Mouse (Mus musculus): ENCODE data around the gene Pbx1. TPM values are rescaled to one million over a fixed set of nuclear protein-coding genes. Genes with fewer than 3 reads are reported as not detected.

Pbx1 gene
- total RNA-seq, 2 experiments from 2014 or later: 5.2 to 5.6 TPM

DNA sequence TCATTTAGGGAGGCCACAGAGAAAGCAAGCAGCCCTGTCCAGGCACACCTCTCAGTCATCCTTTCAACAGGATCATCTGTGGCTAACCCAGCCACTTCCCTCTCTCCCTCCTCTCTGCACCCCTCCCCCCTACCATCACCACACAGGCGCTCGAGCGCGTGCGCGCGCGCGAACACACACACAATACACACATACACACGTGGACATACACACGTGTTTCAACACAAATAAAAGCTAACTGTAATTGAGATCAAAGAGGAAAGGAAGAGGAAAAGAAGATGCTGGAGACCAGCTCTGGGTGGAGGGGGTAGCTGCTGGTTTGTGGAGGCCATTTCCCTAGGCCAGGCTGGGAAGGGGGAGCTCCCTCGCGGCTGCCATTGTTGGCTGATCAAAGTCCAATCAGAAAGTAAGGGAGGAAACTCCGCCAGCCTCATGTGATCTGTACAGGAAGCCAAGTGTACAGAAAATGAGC, 75.1 kb downstream of the Pbx1 start:
- no peak for ATAC-seq (replicated peaks; ENCODE audit: low FRiP score, poor library complexity, severe bottlenecking)

DNA sequence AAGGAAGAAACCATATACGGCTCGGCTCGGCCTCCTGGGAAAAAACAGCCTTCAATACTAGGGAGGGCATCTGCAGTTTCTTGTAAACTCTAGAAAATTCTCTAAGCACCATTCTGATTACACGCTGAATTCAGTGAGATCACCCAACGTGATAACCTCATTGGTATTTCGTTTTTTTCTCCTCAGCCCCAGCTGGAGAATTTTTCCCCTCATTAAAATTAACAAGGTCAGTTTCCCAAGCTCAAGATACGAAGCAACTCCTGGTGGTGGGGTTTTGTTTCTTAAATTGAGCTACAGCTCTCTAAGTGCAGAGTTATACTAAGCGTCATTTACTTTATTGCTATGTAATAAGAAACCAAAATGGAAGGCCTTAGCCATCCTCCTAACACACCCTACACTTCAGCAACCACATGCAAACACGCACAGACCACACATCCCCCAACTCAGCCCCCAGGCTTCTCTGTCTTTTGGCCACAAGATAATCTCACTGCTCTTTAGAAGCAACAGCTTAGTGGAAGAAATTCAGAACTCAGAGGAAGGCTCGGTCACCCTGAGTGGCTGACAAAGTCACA, 76.0 kb downstream of the Pbx1 start:
- ATAC-seq (replicated peaks; ENCODE audit: low FRiP score, poor library complexity, severe bottlenecking): no peak

DNA sequence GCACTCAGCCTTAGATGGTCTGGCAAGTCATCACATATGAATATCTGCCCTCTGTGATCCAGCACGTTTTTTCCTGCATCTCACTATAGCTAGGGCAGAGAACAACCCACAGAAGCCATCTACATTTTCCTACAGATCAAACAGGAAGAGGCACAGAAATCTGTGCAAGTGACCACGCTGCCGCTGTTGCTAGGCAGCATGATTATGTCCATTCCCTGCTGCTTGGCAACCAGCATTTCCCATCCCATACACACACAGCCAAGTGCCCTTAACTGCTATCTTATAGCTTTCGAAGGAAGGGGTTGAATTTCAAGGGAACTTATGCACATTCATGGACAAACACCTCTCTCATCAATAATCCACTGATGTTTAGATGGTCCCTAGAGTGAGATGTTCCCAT, 77.1 kb downstream of the Pbx1 start:
- no peak for ATAC-seq (replicated peaks; ENCODE audit: low FRiP score, poor library complexity, severe bottlenecking)

DNA sequence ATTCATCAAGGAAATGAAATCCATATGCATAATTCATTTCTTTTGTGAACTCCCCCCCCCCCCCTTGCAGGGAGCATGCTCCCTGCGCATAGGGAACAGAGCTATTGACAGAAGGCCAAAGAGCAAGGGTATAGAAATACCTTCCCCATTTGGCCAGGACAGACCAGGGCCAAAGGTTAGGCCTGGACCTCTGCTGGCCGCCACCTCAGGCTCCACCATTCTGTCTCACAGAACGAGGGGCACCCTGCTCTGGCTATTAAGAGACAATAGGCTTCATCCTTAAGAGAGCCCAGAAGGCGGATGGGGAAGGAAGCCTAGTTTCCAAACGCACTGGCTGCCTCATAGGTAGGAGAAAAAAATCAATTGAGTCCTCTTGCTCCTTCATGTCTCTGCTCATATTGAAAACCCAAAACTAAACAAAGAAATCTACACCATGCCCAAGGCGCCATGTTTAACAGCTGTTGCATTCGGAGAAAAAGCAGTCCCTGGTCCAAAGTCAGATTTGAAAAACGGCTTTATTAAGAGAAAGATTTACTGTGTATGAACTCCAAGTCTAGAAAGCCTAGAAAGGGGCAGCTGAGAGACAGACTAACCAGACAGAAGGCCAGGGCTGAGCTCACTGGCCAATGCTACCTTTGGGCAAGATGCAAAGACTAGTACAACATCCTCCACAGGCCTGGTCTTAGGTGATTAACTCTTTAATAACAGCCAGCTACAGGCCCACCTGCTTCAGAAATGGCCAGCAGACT, 83.9 kb downstream of the Pbx1 start:
- no peak for ATAC-seq (replicated peaks; ENCODE audit: low FRiP score, poor library complexity, severe bottlenecking)

DNA sequence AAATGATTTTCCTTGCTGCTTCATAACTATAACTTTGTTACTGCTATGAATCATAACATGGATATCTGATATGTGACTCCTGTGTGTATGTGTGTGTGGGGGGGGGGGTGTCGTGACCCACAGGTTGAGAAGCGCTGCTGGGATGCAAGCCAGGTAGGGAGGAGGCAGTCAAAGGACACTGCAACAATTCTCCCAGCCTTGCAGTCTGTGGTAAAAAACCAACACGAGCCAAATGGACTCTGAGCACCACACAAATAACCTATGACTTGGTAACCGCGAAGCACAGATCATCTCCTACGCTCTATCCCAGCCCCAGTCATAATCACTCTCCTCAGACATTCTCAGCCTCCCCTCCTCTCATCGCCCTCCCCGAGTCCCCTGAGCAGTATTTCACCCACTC, 87.2 kb downstream of the Pbx1 start:
- no peak for ATAC-seq (replicated peaks; ENCODE audit: low FRiP score, poor library complexity, severe bottlenecking)

DNA sequence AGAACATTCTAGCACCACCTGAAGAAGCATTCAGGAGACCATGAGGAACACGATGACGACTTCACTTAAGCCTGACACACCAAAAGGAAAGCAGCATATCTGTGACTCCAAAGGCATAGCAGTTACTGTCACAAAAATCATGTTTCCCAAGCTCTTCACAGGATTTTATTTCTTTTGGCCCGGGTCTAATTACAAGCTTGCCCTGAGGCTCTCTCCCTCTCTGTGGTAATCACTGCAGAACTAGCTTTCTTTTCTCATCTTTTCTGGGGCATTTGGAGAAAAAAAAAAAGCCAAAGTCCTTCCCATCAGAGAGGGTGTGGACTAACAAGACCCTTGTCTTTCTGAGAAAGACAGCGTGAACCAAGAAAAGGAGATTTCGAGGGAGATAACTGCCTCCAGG, 87.8 kb downstream of the Pbx1 start:
- no peak for ATAC-seq (replicated peaks; ENCODE audit: low FRiP score, poor library complexity, severe bottlenecking)

DNA sequence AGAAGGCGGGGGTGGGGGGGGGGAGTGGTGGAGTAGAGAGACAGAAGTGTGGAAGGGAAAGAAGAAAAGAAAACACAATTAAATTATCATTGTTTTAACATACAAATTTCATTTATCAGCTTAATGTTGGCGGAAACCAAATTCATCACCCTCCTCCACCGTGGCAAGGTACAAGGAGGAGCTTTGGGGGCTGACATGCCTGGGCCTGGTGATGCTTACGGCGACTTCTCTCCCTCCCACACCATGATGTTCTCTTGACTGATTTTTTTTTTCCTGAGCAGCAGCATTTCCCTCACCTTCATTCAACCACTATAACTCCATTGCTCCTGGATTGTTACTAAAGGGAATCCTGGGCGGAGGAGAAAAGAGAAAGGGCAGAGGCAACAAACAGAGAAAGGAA, 89.8 kb downstream of the Pbx1 start:
- ATAC-seq (replicated peaks; ENCODE audit: low FRiP score, poor library complexity, severe bottlenecking): no peak

DNA sequence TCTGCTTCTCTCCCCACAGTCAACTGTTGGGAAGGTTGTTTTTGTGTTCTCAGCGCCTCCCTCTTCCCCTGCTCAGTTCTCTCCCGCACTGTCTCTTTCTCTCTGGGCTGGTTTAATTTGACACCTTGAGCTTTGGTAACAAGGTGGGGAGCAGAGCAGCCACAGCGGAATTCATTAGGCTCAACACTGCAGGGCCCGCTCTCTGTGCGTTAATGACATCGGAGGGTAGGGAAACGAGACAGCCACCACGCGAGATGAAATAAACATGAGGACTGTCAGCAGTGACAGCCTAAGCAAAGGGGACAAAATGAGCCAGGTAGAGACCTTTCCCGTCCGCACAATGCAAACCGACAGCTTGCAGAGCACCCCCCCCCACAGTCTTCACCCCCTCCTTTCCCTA, 90.2 kb downstream of the Pbx1 start:
- no peak for ATAC-seq (replicated peaks; ENCODE audit: low FRiP score, poor library complexity, severe bottlenecking)

DNA sequence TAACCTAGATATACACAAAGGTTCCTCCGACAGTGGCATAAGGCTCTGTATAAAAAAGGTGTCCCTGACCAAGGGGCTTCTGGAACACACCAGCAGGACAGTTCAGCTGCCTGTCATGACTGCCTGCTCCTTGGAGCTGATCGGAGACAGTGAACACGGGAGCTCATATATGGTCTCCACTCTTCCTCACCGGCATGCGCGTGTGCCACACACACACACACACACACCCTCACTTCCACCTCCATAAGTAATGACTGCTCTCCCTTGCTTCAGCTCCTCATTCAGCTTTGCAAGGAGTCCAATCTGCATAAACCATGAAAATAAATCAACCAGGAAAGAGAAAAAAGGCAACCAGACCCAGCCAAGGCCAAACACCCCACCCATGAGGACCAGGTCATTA, 90.7 kb downstream of the Pbx1 start:
- no peak for ATAC-seq (replicated peaks; ENCODE audit: low FRiP score, poor library complexity, severe bottlenecking)

DNA sequence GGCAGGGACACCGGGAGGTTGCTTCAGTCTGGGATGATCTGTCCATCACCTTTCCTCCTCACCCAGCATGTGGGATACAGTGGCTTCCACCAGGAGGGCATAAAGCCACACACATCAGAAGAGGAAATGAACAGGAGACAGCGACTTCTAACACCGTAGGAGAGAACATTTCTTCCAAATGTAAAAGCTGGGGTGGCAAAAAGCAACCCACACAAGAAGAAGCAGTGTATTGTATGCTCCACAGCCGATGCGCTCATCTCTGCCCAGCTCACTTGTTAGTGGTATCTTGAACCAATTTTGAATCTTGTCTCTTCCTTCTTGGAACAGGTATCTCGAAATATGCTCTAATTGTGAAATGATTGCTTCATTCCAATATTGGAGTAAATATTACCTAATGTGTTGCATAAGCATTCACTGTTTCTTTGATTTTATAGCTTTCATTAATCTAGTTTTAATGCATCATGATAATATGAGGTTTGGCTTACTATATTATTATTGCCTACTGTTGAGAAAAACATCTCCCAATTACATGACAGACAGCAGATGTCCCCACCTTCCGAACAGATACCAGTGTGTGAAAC, 95.7 kb downstream of the Pbx1 start:
- ATAC-seq (replicated peaks; ENCODE audit: low FRiP score, poor library complexity, severe bottlenecking): no peak

DNA sequence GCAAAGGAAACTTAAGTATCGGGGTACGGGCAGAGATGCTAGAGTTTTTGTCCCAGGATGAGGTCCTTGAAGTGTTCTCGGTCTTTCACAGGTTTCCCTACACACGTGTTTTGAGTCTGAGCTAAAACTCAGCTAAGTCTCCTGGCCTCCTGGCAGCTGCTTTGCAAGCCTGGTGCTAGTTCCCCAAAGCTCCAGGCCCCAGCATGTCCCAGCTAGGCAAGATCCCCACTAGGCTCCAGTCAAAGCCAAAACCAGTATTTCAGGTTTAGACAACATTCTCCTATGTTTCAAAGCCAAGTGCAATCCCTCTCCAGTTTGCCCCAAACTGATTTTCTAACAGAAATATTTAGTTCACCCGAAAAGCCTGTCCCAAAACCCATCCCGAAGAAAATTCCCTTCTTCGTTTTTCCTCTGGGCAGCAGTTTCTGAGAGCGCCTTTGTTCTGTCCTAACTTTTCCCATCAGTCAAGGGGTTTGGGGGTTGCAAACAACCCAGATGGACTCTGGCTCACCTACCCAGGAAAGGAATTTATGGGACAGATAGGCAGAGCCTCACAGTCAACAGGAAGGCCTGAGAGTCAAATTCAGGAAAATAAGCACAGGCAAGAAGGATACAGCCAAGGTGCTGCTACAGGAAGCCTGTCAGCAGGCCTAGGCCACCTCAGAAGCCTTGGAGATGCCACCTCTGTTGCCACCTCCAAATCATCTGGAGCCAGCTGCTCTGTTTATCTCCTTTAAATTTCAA, 97.1 kb downstream of the Pbx1 start:
- ATAC-seq (replicated peaks; ENCODE audit: low FRiP score, poor library complexity, severe bottlenecking): no peak

DNA sequence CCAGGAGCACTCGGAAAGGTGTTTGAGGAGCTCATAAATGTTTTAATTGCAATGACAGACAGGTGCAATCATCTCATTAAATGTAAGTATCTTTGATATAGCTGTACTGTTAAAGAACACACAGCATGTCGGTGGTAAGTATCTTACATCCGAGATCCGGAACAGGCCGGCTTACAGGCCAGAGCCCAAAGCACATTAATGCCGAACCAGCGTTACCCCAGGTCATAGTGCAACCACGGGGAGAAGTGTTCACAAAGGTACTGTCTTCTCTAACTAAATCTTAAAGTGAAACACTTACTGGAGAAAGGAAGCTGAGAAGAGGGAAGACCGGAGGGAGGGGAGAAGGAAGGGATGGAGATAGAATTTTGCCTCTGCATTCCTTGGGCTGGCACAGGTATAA, 100.0 kb downstream of the Pbx1 start:
- ATAC-seq (replicated peaks; ENCODE audit: low FRiP score, poor library complexity, severe bottlenecking): no peak

DNA sequence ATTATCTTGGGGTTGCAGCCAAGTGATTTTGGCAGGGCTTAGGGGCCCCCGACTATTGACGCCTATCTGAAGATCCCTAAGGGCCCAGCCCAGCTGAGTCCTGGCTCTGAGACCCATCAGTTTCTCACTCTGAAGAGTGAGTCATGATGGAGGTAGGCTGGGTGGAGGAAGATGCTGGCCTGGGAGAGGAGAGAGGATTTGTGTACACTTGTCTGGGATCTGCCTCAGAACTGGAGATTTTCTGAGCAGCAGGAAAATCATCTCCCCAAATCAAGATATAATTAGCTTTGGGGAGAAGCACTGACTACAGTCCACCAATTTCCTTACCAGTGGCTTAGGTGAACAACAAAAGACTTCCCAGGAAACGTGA, 103.8 kb downstream of the Pbx1 start:
- ATAC-seq (replicated peaks; ENCODE audit: low FRiP score, poor library complexity, severe bottlenecking): no peak

DNA sequence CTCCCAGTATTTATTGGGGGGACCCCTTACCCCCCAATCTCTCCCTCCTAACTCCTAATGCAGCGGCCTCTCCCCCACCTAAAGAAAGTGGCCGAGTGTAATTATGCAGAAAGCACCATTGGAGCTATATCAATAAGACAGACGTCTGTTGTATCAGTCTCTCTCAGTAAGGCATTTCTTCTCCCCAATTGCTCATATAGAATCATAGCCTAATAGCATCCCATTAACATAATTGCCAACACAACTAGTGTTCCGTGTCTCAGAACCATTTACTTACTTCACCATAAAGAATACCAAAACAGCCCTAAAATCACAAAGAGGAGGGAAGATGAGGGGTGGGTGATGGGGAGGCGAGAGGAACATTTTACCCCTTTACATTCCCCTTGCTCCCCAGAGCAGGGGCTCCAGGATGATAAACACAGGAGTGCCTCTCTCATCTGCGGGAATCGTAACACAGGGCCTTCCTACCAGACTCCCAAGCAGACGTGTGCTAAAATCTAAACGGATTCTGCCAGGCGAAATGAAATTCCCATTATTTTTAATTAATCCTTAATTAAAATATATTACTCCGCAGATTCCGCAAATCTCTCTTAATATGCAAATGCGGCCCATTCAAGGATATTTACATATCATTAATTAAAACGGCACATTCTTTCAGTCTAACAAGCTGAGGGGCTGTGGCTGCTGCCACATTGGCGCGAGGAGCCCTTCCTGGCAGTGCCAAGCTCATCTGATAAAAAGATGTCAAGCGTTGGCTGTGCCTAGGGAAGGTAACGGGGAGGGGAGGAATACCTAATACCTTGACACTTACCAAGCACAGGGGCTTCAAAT, 104.5 kb downstream of the Pbx1 start:
- no peak for ATAC-seq (replicated peaks; ENCODE audit: low FRiP score, poor library complexity, severe bottlenecking)

DNA sequence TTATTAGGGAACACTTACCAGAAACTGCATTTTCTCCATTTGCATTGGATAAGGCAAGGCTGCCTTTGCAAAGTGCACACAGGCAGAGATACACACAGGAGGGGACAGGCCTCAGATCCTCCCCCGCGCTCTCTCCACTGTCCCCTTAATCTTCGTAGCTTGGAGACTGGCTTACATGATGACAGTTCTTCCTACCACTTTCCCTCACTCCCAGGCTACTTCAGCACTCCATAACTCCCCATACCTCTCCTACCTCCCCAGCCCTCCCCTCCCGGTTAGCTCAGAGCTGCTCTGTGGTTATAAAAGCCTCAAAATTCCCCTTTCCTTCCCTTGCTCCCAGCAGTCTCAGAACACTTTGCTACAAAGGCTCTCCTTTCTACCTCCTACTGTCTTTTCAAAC, 106.3 kb downstream of the Pbx1 start:
- ATAC-seq (replicated peaks; ENCODE audit: low FRiP score, poor library complexity, severe bottlenecking): no peak

DNA sequence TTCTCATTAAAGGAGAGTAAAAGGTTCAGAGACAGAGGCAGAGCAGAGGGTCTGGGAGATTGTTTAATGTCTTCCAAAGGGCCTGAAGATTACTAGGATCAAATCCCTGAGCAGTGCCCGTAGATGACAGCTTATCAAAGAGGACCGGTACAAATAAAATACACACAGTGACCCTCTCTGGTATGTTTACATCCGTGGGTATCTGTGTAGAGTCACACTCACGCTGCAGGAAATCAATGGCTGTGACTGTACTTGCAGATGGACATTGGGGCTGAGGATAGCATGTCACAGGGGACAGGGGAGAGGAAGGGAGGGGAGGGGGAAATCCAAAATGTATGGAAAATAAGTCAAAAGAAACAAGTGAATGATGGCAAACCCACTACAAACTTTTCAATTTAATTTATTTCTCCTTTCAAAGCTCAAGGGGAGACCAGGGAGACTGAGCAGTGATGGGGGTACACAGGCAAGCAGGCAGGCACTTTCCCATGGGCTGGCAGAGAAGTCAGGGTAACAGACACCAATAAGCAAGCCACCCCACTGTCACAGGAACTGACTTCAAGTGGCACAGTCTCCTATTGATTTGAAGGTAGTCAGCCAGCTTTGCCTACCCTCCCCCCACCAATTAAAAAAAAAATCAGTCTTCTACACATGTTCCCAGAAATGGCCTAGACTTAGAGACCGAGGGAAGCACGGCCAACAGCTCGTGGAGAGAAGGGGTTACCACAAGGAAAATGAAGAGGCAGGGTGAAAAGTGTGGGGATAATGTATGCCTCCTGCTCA, 107.6 kb downstream of the Pbx1 start:
- no peak for ATAC-seq (replicated peaks; ENCODE audit: low FRiP score, poor library complexity, severe bottlenecking)

DNA sequence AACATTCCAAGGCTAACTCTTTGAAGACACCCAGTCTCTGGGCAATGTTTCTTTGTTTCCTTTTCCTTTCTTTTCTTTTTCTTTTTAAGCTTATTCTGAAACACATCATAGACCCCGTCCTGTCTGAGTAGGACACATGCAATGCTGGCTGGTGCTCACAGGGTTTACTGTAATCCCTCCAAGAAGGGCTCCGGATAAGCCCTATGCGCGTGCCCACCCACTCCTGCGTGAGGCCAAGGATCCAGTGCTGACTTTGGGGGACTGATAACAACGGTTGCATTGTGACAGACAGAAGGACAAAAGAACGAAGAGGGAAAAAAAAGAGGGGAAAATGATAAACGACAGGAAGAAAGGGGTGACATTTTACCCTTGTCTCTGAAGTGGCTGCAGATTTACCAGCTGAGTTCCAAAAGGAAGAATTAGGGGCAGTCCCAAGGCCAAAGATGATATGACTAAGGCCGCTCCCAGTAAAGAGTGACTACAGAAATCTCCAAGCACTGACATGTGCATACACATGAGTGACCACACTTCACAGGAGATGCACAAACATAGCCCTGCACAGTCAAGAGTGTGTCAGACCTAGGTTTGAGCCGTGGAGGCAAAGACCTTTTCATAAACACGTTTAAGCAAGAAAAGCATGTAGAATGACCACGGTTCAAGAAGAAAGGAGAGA, 108.5 kb downstream of the Pbx1 start:
- no peak for ATAC-seq (replicated peaks; ENCODE audit: low FRiP score, poor library complexity, severe bottlenecking)

DNA sequence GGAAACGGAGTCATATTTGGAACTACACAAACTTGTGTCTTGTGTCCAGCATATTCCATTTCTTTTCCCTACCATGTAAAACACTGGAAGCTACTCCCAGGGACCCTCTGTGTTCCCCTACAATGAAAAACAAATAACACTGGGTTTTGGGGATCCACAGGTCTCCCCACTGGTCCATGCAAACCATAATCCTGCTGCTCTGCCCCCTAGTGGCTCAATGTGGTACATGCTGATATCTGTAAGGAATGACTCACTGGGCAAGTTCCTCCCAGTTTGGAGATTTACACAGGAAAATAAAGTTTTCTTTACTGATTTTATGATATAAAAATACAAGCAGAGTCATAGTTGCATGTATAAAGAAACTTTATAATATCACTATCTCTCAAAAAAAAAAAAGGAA, 109.2 kb downstream of the Pbx1 start:
- ATAC-seq (replicated peaks; ENCODE audit: low FRiP score, poor library complexity, severe bottlenecking): peak; percentile 90

DNA sequence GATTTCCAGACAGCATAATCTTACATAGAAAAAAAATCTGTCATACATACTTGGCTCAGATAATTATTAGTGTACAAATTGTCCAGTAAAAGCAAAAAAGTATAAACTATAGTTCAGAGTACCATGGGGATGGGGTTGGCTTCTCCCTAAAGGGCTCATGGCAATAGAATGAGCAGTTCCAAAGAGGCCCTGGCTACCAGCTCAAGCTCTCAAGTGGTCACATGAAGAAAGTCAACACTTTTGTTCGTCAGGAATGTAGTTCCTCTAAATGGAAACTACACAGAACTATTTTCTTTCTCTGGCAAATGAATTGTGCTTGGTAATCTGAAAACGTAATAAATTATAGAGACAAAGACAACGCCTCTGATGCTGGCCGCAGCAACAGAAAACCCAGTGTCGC, 112.4 kb downstream of the Pbx1 start:
- ATAC-seq (replicated peaks; ENCODE audit: low FRiP score, poor library complexity, severe bottlenecking): no peak

Measured in erythroblast, adult 5-6 weeks (primary cell).